Mouse (Mus musculus) megakaryocyte, embryonic 14.5 days (primary cell): ENCODE results near the gene Tmco1.

ENCODE experiments used
- FLI1 ChIP-seq: IDR thresholded peaks from 2 replicates; pipeline ENCODE4 v1.6.1; 2012; ENCODE audit warnings: low read length, inconsistent platforms, mixed read lengths
- GATA1 ChIP-seq: IDR thresholded peaks from 3 replicates; pipeline ENCODE4 v1.6.1; 2012; ENCODE audit warnings: mixed read lengths, low read length, inconsistent platforms, borderline replicate concordance

DNA sequence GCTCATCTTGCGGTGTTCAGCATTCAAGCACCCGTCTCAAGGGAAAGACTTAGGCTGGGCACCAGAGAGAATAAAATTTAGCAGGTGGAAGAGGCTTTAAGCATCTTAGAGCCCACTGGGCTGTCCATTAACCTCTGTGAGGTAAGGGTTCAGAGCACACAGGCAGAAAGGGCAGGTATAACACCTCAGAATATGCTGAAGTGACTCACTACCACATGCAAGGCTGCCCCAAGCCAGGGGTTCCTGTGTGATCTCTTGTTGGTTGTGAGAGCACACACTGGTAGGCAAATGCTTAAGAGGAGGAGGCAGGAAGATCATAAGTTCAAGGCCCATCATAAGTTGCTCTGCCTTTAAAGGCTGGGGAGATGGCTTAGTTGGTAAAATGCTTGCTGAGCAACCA, 72.0 kb downstream of the Tmco1 start:
- no peak for TF ChIP-seq GATA1
- no peak for TF ChIP-seq FLI1
